Mouse (Mus musculus) hindbrain, embryonic 14.5 days (tissue): Measurements from ENCODE around the gene Mex3a. TPM values are rescaled to one million over a fixed set of nuclear protein-coding genes. Genes with fewer than 3 reads are reported as not detected.
A peak's percentile ranks its signal among the peaks of the same experiment; 100 is the strongest.

Experiments used
- ATAC-seq: fragments of 200-750 bp; cut with Nextera tagmentation; 2 replicates; pipeline ENCODE4 v1.8.0; 2017; ENCODE audit warnings: moderate number of reproducible peaks, mild to moderate bottlenecking, moderate TSS enrichment, moderate library complexity; ENCODE audit not compliant: low FRiP score
- DNase-seq: peaks from one replicate; pipeline ENCODE4 v3.0.0-alpha.2; 2015; ENCODE audit warnings: low spot score
- H3K27ac ChIP-seq: fragments of 300-500 bp; sonication (generic); 2 replicates; pipeline ENCODE4 v1.5.1; 2014; ENCODE audit warnings: mild to moderate bottlenecking, moderate library complexity
- H3K27me3 ChIP-seq: fragments of 300-500 bp; sonication (generic); 2 replicates; pipeline ENCODE4 v1.6.1; 2014; ENCODE audit warnings: mild to moderate bottlenecking, low read length, mixed read lengths; ENCODE audit not compliant: control insufficient read depth, insufficient read depth
- H3K36me3 ChIP-seq: fragments of 300-500 bp; sonication (generic); replicated peaks from 2 replicates; pipeline ENCODE4 v1.6.1; 2014; ENCODE audit not compliant: control insufficient read depth, insufficient read depth
- H3K4me1 ChIP-seq: fragments of 300-500 bp; sonication (generic); replicated peaks from 2 replicates; pipeline ENCODE4 v1.6.1; 2014; ENCODE audit warnings: antibody characterized with exemption, low read length, mixed read lengths; ENCODE audit not compliant: control insufficient read depth, insufficient read depth
- H3K4me2 ChIP-seq: fragments of 300-500 bp; sonication (generic); replicated peaks from 2 replicates; pipeline ENCODE4 v1.6.1; 2014; ENCODE audit warnings: mild to moderate bottlenecking, moderate library complexity
- H3K4me3 ChIP-seq: fragments of 300-500 bp; sonication (generic); replicated peaks from 2 replicates; pipeline ENCODE4 v1.5.1; 2014; ENCODE audit warnings: mild to moderate bottlenecking, low read length
- H3K9ac ChIP-seq: fragments of 300-500 bp; sonication (generic); 2 replicates; pipeline ENCODE4 v1.6.1; 2014
- H3K9me3 ChIP-seq: fragments of 300-500 bp; sonication (generic); 2 replicates; pipeline ENCODE4 v1.6.1; 2016; ENCODE audit warnings: low read length; ENCODE audit not compliant: control insufficient read depth
- WGBS: fragments of 180-500 bp; shearing (Covaris S2); extraction: QIAGEN DNeasy Blood & Tissue Kit; methylation state at CpG from one replicate; pipeline ENCODE4 v1.1.7; 2014; 5-methylcytosine and 5-hydroxymethylcytosine counted together
- polyA plus RNA-seq: library from polyadenylated mRNA; unstranded; fragments of >200 nt; fragmentation: Nextera tagmentation; extraction: Ambion mirVana; gene quantifications from 2 replicates; pipeline ENCODE4 v1.2.1, GENCODE M21; 2014

Gene Mex3a
- polyA plus RNA-seq, 1 experiment from 2014 or later = 31.0 TPM

GRCm38 (mm10) chr3:88539397-88539796 lies 7.2 kb downstream of the Mex3a start:
- H3K4me2 ChIP-seq = no peak overlapping the region
- peaks cover 62% of the 10 kb centered on the region for H3K4me1 ChIP-seq
- ATAC-seq (no peak), DNase-seq (no peak)
- WGBS = 5% methylated on average over 3 of the region's 3 CpGs
- peak overlapping the region; percentile 70 for H3K27ac ChIP-seq
- no peak overlapping the region for H3K4me3 ChIP-seq
- no peaks in the 10 kb centered on the region for H3K27me3 ChIP-seq
- H3K9me3 ChIP-seq = no peaks in the 10 kb centered on the region
- 0 out of 2 replicates have a peak overlapping the region, but pooled peaks have one; percentile 16 for H3K9ac ChIP-seq
- peaks cover 63% of the 10 kb centered on the region for H3K36me3 ChIP-seq

GRCm38 (mm10) chr3:88540085-88540484 lies 7.9 kb downstream of the Mex3a start:
- Histone ChIP-seq H3K9ac (peak overlapping the region; percentile 34; the same call in 1 of the 2 replicates), H3K27me3 (no peaks in the 10 kb centered on the region), H3K4me2 (0 out of 2 replicates have a peak overlapping the region, but pooled peaks have one; percentile 3), H3K9me3 (no peaks in the 10 kb centered on the region), H3K4me1 (peaks cover 55% of the 10 kb centered on the region), H3K27ac (peak overlapping the region; percentile 70; the same call in 1 of the 2 replicates), H3K4me3 (no peak overlapping the region), H3K36me3 (peaks cover 60% of the 10 kb centered on the region)
- DNase-seq (no peak), ATAC-seq (no peak)
- 57% methylated on average over 5 of the region's 5 CpGs for WGBS

- ATAC-seq (peak; percentile 35), DNase-seq (no peak)
- Histone ChIP-seq H3K9me3 (no peaks in the 10 kb centered on the region), H3K27ac (0 out of 2 replicates have a peak overlapping the region, but pooled peaks have one; percentile 41), H3K4me3 (no peak overlapping the region), H3K36me3 (peaks cover 44% of the 10 kb centered on the region), H3K27me3 (no peaks in the 10 kb centered on the region), H3K9ac (no peak overlapping the region), H3K4me2 (no peak overlapping the region), H3K4me1 (peaks cover 38% of the 10 kb centered on the region)
- WGBS = 47% methylated on average over 6 of the region's 7 CpGs
These were observed 9.6 kb downstream of the Mex3a start for GRCm38 (mm10) chr3:88541622-88542401.

- peaks cover 31% of the 10 kb centered on the region for H3K4me1 ChIP-seq
- H3K4me3 ChIP-seq = no peak overlapping the region
- H3K27me3 ChIP-seq = no peaks in the 10 kb centered on the region
- H3K9ac ChIP-seq = no peak overlapping the region
- WGBS = 74% methylated on average over 4 of the region's 4 CpGs
- DNase-seq = no peak
- 0 out of 2 replicates have a peak overlapping the region, but pooled peaks have one; percentile 41 for H3K27ac ChIP-seq
- H3K36me3 ChIP-seq = peaks cover 37% of the 10 kb centered on the region
- no peak overlapping the region for H3K4me2 ChIP-seq
- ATAC-seq = no peak
- H3K9me3 ChIP-seq = no peaks in the 10 kb centered on the region
These were observed 10.3 kb downstream of the Mex3a start for GRCm38 (mm10) chr3:88542486-88542885.

- Histone ChIP-seq H3K36me3 (peaks cover 30% of the 10 kb centered on the region), H3K4me1 (peaks cover 25% of the 10 kb centered on the region), H3K4me2 (no peak overlapping the region), H3K27me3 (no peaks in the 10 kb centered on the region), H3K4me3 (no peak overlapping the region), H3K9ac (no peak overlapping the region), H3K27ac (no peak overlapping the region), H3K9me3 (no peaks in the 10 kb centered on the region)
- WGBS = 82% methylated on average over 8 of the region's 8 CpGs
- DNase-seq (no peak), ATAC-seq (no peak)
These were observed 11.0 kb downstream of the Mex3a start for GRCm38 (mm10) chr3:88543174-88543573.

GRCm38 (mm10) chr3:88543651-88544410 lies 11.6 kb downstream of the Mex3a start:
- H3K4me3 ChIP-seq = no peak overlapping the region
- no peak overlapping the region for H3K27ac ChIP-seq
- H3K27me3 ChIP-seq = no peaks in the 10 kb centered on the region
- H3K4me2 ChIP-seq = no peak overlapping the region
- DNase-seq (no peak), ATAC-seq (no peak)
- H3K9me3 ChIP-seq = no peaks in the 10 kb centered on the region
- WGBS = 74% methylated on average over 5 of the region's 5 CpGs
- H3K4me1 ChIP-seq = peaks cover 18% of the 10 kb centered on the region
- H3K36me3 ChIP-seq = peaks cover 24% of the 10 kb centered on the region
- H3K9ac ChIP-seq = no peak overlapping the region

GRCm38 (mm10) chr3:88544514-88544913 lies 12.3 kb downstream of the Mex3a start:
- DNase-seq = no peak
- Histone ChIP-seq H3K27me3 (no peaks in the 10 kb centered on the region), H3K4me2 (no peak overlapping the region), H3K4me3 (no peak overlapping the region), H3K4me1 (peaks cover 14% of the 10 kb centered on the region), H3K36me3 (peaks cover 19% of the 10 kb centered on the region), H3K9me3 (no peaks in the 10 kb centered on the region), H3K9ac (no peak overlapping the region), H3K27ac (no peak overlapping the region)
- no peak for ATAC-seq
- WGBS = 44% methylated on average over 5 of the region's 5 CpGs

GRCm38 (mm10) chr3:88544955-88545591 lies 12.9 kb downstream of the Mex3a start:
- ATAC-seq = no peak

More at GRCm38 (mm10) chr3:88544955-88545591, 12.9 kb downstream of the Mex3a start:
- Histone ChIP-seq H3K4me3 (no peak overlapping the region), H3K9me3 (no peaks in the 10 kb centered on the region), H3K27ac (no peak overlapping the region), H3K9ac (no peak overlapping the region), H3K4me2 (no peak overlapping the region), H3K4me1 (peaks cover 9% of the 10 kb centered on the region), H3K27me3 (no peaks in the 10 kb centered on the region), H3K36me3 (peaks cover 15% of the 10 kb centered on the region)
- 72% methylated on average over 20 of the region's 20 CpGs for WGBS
- no peak for DNase-seq
